Mouse (Mus musculus) MEL (cell line): ENCODE results near the gene Opcml. TPM values are rescaled to one million over a fixed set of nuclear protein-coding genes. Genes with fewer than 3 reads are reported as not detected.

Experiments used
- DNase-seq: peaks from one replicate; pipeline ENCODE4 v3.0.0; 2011; ENCODE audit warnings: low read depth, low spot score
- H3K27ac ChIP-seq: 2 replicates; pipeline ENCODE4 v1.5.1; 2012; ENCODE audit warnings: low read depth, mild to moderate bottlenecking, control low read depth, low read length, moderate library complexity; ENCODE audit not compliant: control insufficient read depth
- H3K27me3 ChIP-seq, 2 experiments: fragments of 150-350 bp in 1 of 2; sonication (generic) in 1 of 2; 2 replicates each; pipeline ENCODE4 v1.6.1; 2012; ENCODE audit warnings: low read length in 2 of 2, mild to moderate bottlenecking in 2 of 2, improper control_type of control experiment in 1 of 2, moderate library complexity in 1 of 2; ENCODE audit not compliant: insufficient read depth in 2 of 2, control insufficient read depth in 1 of 2
- H3K36me3 ChIP-seq, 2 experiments: 2 replicates each; pipeline ENCODE4 v1.6.1; 2012 to 2014; ENCODE audit warnings: low read length in 2 of 2, improper control_type of control experiment in 1 of 2, inconsistent platforms in 1 of 2, mild to moderate bottlenecking in 1 of 2; ENCODE audit not compliant: insufficient read depth in 2 of 2, control insufficient read depth in 1 of 2
- H3K4me1 ChIP-seq, 2 experiments: fragments of 150-350 bp in 1 of 2; sonication (generic) in 1 of 2; 2 replicates each; pipeline ENCODE4 v1.6.1; 2012; ENCODE audit warnings: low read length in 2 of 2, improper control_type of control experiment in 1 of 2, mild to moderate bottlenecking in 1 of 2; ENCODE audit not compliant: insufficient read depth in 2 of 2, control insufficient read depth in 1 of 2
- H3K4me3 ChIP-seq, 2 experiments: fragments of 150-350 bp in 1 of 2; sonication (generic) in 1 of 2; 2 replicates each; pipeline ENCODE4 v1.5.1; 2012; ENCODE audit warnings: low read depth in 2 of 2, low read length in 2 of 2, mild to moderate bottlenecking in 2 of 2, moderate library complexity in 2 of 2, control low read depth in 1 of 2, improper control_type of control experiment in 1 of 2; ENCODE audit not compliant: control insufficient read depth in 1 of 2, insufficient read depth in 1 of 2
- H3K79me2 ChIP-seq: 2 replicates; pipeline ENCODE4 v1.6.1; 2012; ENCODE audit warnings: mild to moderate bottlenecking, low read length, moderate library complexity; ENCODE audit not compliant: control insufficient read depth, poor library complexity, insufficient read depth
- H3K9ac ChIP-seq: 2 replicates; pipeline ENCODE4 v1.6.1; 2012; ENCODE audit warnings: low read depth, mild to moderate bottlenecking, control low read depth, low read length, moderate library complexity; ENCODE audit not compliant: control insufficient read depth, poor library complexity, severe bottlenecking
- H3K9me3 ChIP-seq: fragments of 150-350 bp; sonication (generic); replicated peaks from 2 replicates; pipeline ENCODE4 v1.6.1; 2012; ENCODE audit warnings: mild to moderate bottlenecking, low read length, improper control_type of control experiment, moderate library complexity; ENCODE audit not compliant: insufficient read depth
- E2F4 ChIP-seq: IDR thresholded peaks from 2 replicates; pipeline ENCODE4 v1.6.1; 2011; ENCODE audit warnings: low read depth, low read length, improper control_type of control experiment, borderline replicate concordance
- ELF1 ChIP-seq: IDR thresholded peaks from 2 replicates; pipeline ENCODE4 v1.6.1; 2014; ENCODE audit warnings: low read depth, mild to moderate bottlenecking, inconsistent platforms, low read length, improper control_type of control experiment, moderate library complexity
- ETS1 ChIP-seq: IDR thresholded peaks from 2 replicates; pipeline ENCODE4 v1.6.1; 2012; ENCODE audit warnings: low read depth, mild to moderate bottlenecking, inconsistent platforms, low read length, improper control_type of control experiment, moderate library complexity
- GABPA ChIP-seq: IDR thresholded peaks from 2 replicates; pipeline ENCODE4 v1.6.1; 2012; ENCODE audit warnings: low read depth, mild to moderate bottlenecking, inconsistent platforms, low read length, improper control_type of control experiment, moderate library complexity
- JUND ChIP-seq: IDR thresholded peaks from 2 replicates; pipeline ENCODE4 v1.6.1; 2011; ENCODE audit warnings: low read depth, mild to moderate bottlenecking, improper control_type of control experiment, low read length
- MAFK ChIP-seq: IDR thresholded peaks from 2 replicates; pipeline ENCODE4 v1.6.1; 2011; ENCODE audit warnings: low read depth, mild to moderate bottlenecking, low read length, improper control_type of control experiment, borderline replicate concordance
- MAX ChIP-seq: IDR thresholded peaks from 2 replicates; pipeline ENCODE4 v1.6.1; 2011; ENCODE audit warnings: low read length, improper control_type of control experiment
- MAZ ChIP-seq: IDR thresholded peaks from 2 replicates; pipeline ENCODE4 v1.6.1; 2012; ENCODE audit warnings: low read depth, mild to moderate bottlenecking, inconsistent platforms, low read length, improper control_type of control experiment
- MYC ChIP-seq: IDR thresholded peaks from 2 replicates; pipeline ENCODE4 v1.6.1; 2011; ENCODE audit warnings: low read depth, mild to moderate bottlenecking, low read length, improper control_type of control experiment, moderate library complexity
- POLR2AphosphoS2 ChIP-seq: IDR thresholded peaks from 2 replicates; pipeline ENCODE4 v1.6.1; 2011; ENCODE audit warnings: low read length, improper control_type of control experiment
- SMC3 ChIP-seq: IDR thresholded peaks from 2 replicates; pipeline ENCODE4 v1.6.1; 2011; ENCODE audit warnings: low read depth, low read length, improper control_type of control experiment
- TBP ChIP-seq: IDR thresholded peaks from 2 replicates; pipeline ENCODE4 v1.8.0; 2011; ENCODE audit warnings: low read depth, low read length, improper control_type of control experiment
- USF2 ChIP-seq, 2 experiments: IDR thresholded peaks; 2 replicates each; pipeline ENCODE4 v1.6.1; 2011 to 2012; ENCODE audit warnings: improper control_type of control experiment in 2 of 2, low read length in 2 of 2, borderline replicate concordance in 1 of 2, inconsistent platforms in 1 of 2, low read depth in 1 of 2, mild to moderate bottlenecking in 1 of 2; ENCODE audit not compliant: insufficient read depth in 1 of 2
- ZKSCAN1 ChIP-seq: IDR thresholded peaks from 2 replicates; pipeline ENCODE4 v1.6.1; 2012; ENCODE audit warnings: low read depth, mild to moderate bottlenecking, inconsistent platforms, low read length, improper control_type of control experiment, moderate library complexity
- ZMIZ1 ChIP-seq: IDR thresholded peaks from 2 replicates; pipeline ENCODE4 v1.6.1; 2012; ENCODE audit warnings: low read depth, mild to moderate bottlenecking, inconsistent platforms, low read length, improper control_type of control experiment, moderate library complexity
- ZNF384 ChIP-seq: IDR thresholded peaks from 2 replicates; pipeline ENCODE4 v1.6.1; 2012; ENCODE audit warnings: low read depth, mild to moderate bottlenecking, inconsistent platforms, low read length, improper control_type of control experiment
- polyA plus RNA-seq, 2 experiments: library from polyadenylated mRNA; stranded (reverse) in 1 of 2; unstranded in 1 of 2; fragments of >175 nt in 1 of 2; fragments of >200 nt in 1 of 2; gene quantifications; 2 replicates each; pipeline versions ENCODE4 v1.2.1 to v1.2.4; 2012; ENCODE audit warnings: low replicate concordance in 2 of 2, low read depth in 1 of 2; ENCODE audit not compliant: insufficient read length in 2 of 2, insufficient read depth in 1 of 2, missing spikeins in 1 of 2
- total RNA-seq: library from RNA; depleted of rRNA; stranded (reverse); fragments of 300-350 nt; gene quantifications from 2 replicates; pipeline ENCODE4 v1.2.3, GENCODE M21; 2012

The Opcml gene
- total and polyA plus RNA-seq, 3 experiments = not detected

DNA sequence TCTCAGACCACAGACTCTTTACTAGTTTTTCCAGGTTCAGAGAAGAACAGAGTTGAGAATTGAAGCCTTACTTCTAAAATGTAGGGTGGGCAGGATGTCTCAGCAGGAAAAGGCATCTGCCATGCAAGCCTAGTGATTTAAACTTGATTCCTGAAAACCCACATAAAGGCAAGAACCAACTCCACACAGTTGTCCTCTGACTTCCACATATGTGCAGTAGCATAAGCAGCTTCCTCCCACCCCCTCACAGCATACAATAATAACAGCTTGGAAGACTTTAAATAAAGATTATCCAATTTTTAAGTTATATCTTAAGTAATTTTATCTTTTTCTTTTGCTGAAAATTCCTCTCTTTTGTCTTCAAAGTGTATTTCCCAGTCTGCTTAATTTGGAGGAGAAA lies 1150.3 kb downstream of the Opcml start:
- H3K9ac ChIP-seq = no peak overlapping the region
- H3K79me2 ChIP-seq = no peaks in the 10 kb centered on the region
- H3K27me3 ChIP-seq = no peaks in the 10 kb centered on the region
- no peaks in the 10 kb centered on the region for H3K4me1 ChIP-seq
- no peaks in the 10 kb centered on the region for H3K36me3 ChIP-seq
- no peak for TF ChIP-seq E2F4
- no peak for TF ChIP-seq ZKSCAN1
- no peak for TF ChIP-seq ELF1
- no peak for TF ChIP-seq MAZ
- TF ChIP-seq ETS1 = no peak
- H3K27ac ChIP-seq = no peak overlapping the region
- no peak for DNase-seq
- H3K9me3 ChIP-seq = no peaks in the 10 kb centered on the region
- no peak overlapping the region for H3K4me3 ChIP-seq

DNA sequence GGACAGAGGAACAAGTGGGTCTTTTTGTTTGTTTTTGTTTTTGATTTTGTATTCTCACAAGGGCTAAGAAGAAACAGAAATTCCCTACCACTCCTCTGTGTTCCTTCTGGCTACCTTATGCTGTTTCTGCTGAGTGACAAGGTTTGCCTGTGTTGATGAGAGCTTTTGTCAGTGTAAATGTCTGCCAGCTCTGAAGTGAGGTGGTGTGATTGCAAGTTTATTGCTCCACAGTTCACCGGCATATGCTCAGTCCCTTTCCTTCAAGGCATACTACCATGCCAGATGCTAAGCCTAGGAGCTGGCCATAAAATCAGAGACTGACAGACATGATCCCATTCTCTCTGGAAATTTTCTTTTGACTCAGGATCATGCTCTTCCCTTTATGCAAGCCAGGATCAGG lies 1178.9 kb downstream of the Opcml start:
- DNase-seq = no peak
- no peaks in the 10 kb centered on the region for H3K9me3 ChIP-seq

More for the DNA sequence above, 1178.9 kb downstream of the Opcml start:
- Histone ChIP-seq H3K4me3 (no peak overlapping the region), H3K27ac (no peak overlapping the region), H3K36me3 (no peaks in the 10 kb centered on the region), H3K27me3 (no peaks in the 10 kb centered on the region), H3K79me2 (no peaks in the 10 kb centered on the region), H3K4me1 (no peaks in the 10 kb centered on the region), H3K9ac (no peak overlapping the region)
- TF ChIP-seq MAX = no peak
- TF ChIP-seq MYC = no peak
- TF ChIP-seq SMC3 = no peak
- no peak for TF ChIP-seq ETS1
- TF ChIP-seq JUND = no peak
- no peak for TF ChIP-seq MAFK
- no peak for TF ChIP-seq POLR2AphosphoS2
- TF ChIP-seq ZMIZ1 = no peak
- TF ChIP-seq ZNF384 = no peak
- no peak for TF ChIP-seq USF2 (IDR thresholded peaks at IDR 0.05; ENCODE audit: borderline replicate concordance in 1 of 2, insufficient read depth in 1 of 2, low read depth in 1 of 2, low read length in 2 of 2)
- TF ChIP-seq MAZ = no peak
- TF ChIP-seq ZKSCAN1 = no peak
- TF ChIP-seq GABPA = no peak
- TF ChIP-seq TBP = no peak
- no peak for TF ChIP-seq ELF1
